Mouse (Mus musculus) midbrain, postnatal 0 days (tissue): Measurements from ENCODE around the gene P3h3. TPM values are rescaled to one million over a fixed set of nuclear protein-coding genes. Genes with fewer than 3 reads are reported as not detected.

Experiments
- ATAC-seq: fragments of 200-750 bp; cut with Nextera tagmentation; 2 replicates; pipeline ENCODE4 v1.8.0; 2017; ENCODE audit warnings: moderate number of reproducible peaks, mild to moderate bottlenecking, moderate TSS enrichment, moderate library complexity; ENCODE audit not compliant: low FRiP score
- DNase-seq: peaks from one replicate; pipeline ENCODE4 v3.0.0-alpha.2; 2015; ENCODE audit warnings: low spot score
- H3K27ac ChIP-seq: fragments of 300-500 bp; sonication (generic); 2 replicates; pipeline ENCODE4 v1.5.1; 2014; ENCODE audit warnings: low read depth, mild to moderate bottlenecking, low read length, mixed read lengths
- H3K27me3 ChIP-seq: fragments of 300-500 bp; sonication (generic); 2 replicates; pipeline ENCODE4 v1.6.1; 2014; ENCODE audit warnings: low read length, control low read depth, mixed read lengths; ENCODE audit not compliant: insufficient read depth
- H3K36me3 ChIP-seq: fragments of 300-500 bp; sonication (generic); 2 replicates; pipeline ENCODE4 v1.6.1; 2014; ENCODE audit warnings: low read length, control low read depth, mixed read lengths; ENCODE audit not compliant: insufficient read depth
- H3K4me1 ChIP-seq: fragments of 300-500 bp; sonication (generic); 2 replicates; pipeline ENCODE4 v1.6.1; 2014; ENCODE audit warnings: mild to moderate bottlenecking, control low read depth, antibody characterized with exemption, low read length, mixed read lengths; ENCODE audit not compliant: insufficient read depth
- H3K4me2 ChIP-seq: fragments of 300-500 bp; sonication (generic); 2 replicates; pipeline ENCODE4 v1.6.1; 2014; ENCODE audit warnings: low read depth, mild to moderate bottlenecking, low read length, mixed read lengths; ENCODE audit not compliant: poor library complexity, severe bottlenecking
- H3K4me3 ChIP-seq: fragments of 300-500 bp; sonication (generic); 2 replicates; pipeline ENCODE4 v1.5.1; 2014; ENCODE audit warnings: low read depth, mild to moderate bottlenecking, low read length, moderate library complexity
- H3K9ac ChIP-seq: fragments of 300-500 bp; sonication (generic); replicated peaks from 2 replicates; pipeline ENCODE4 v1.6.1; 2014; ENCODE audit warnings: mild to moderate bottlenecking, low read length, moderate library complexity, mixed read lengths; ENCODE audit not compliant: poor library complexity, severe bottlenecking
- H3K9me3 ChIP-seq: fragments of 300-500 bp; sonication (generic); 2 replicates; pipeline ENCODE4 v1.6.1; 2016; ENCODE audit warnings: low read length, control low read depth
- CTCF ChIP-seq: IDR thresholded peaks from 2 replicates; pipeline ENCODE4 v1.5.1; 2016; ENCODE audit warnings: antibody characterized with exemption, mild to moderate bottlenecking
- WGBS: fragments of 180-500 bp; shearing (Covaris S2); extraction: QIAGEN DNeasy Blood & Tissue Kit; methylation state at CpG from one replicate; pipeline ENCODE4 v1.1.7; 2014; 5-methylcytosine and 5-hydroxymethylcytosine counted together
- polyA plus RNA-seq: library from polyadenylated mRNA; unstranded; fragments of >200 nt; fragmentation: Nextera tagmentation; extraction: Ambion mirVana; gene quantifications from 2 replicates; pipeline ENCODE4 v1.2.1, GENCODE M21; 2015
- total RNA-seq: library from RNA; depleted of rRNA; stranded (reverse); fragments of >200 nt; gene quantifications from 2 replicates; pipeline ENCODE4 v1.2.3, GENCODE M21; 2014

Gene P3h3
- total and polyA plus RNA-seq, 2 experiments from 2014 or later, result 11.2 to 74.4 TPM

- H3K9ac ChIP-seq, result no peak overlapping the region
- H3K27me3 ChIP-seq, result no peaks in the 10 kb centered on the region
- DNase-seq (no peak), ATAC-seq (no peak)
- no peak overlapping the region for H3K27ac ChIP-seq
- H3K4me1 ChIP-seq, result no peaks in the 10 kb centered on the region
- H3K4me2 ChIP-seq, result no peak overlapping the region
- H3K4me3 ChIP-seq, result no peak overlapping the region
- H3K36me3 ChIP-seq, result no peaks in the 10 kb centered on the region
- 44% methylated on average over 3 of the region's 3 CpGs for WGBS
- no peak for TF ChIP-seq CTCF
- H3K9me3 ChIP-seq, result no peaks in the 10 kb centered on the region
Measured at GRCm38 (mm10) chr6:124874348-124874747, 16.8 kb upstream of the P3h3 start.

GRCm38 (mm10) chr6:124866560-124866959, 9.0 kb upstream of the P3h3 start:
- 50% methylated on average over 6 of the region's 7 CpGs for WGBS
- no peaks in the 10 kb centered on the region for H3K9me3 ChIP-seq
- H3K4me1 ChIP-seq, result peaks cover 17% of the 10 kb centered on the region
- H3K4me2 ChIP-seq, result no peak overlapping the region
- no peaks in the 10 kb centered on the region for H3K36me3 ChIP-seq
- DNase-seq (no peak), ATAC-seq (no peak)
- H3K9ac ChIP-seq, result 0 out of 2 replicates have a peak overlapping the region, but pooled peaks have one; percentile 19
- H3K4me3 ChIP-seq, result no peak overlapping the region
- no peaks in the 10 kb centered on the region for H3K27me3 ChIP-seq
- no peak for TF ChIP-seq CTCF
- H3K27ac ChIP-seq, result no peak overlapping the region

GRCm38 (mm10) chr6:124865766-124866362, 8.3 kb upstream of the P3h3 start:
- 60% methylated on average over 15 of the region's 18 CpGs for WGBS
- Histone ChIP-seq H3K4me3 (no peak overlapping the region), H3K9ac (peak overlapping the region; percentile 19; the same call in 1 of the 2 replicates), H3K4me2 (no peak overlapping the region), H3K36me3 (peaks cover 5% of the 10 kb centered on the region; the same call in 1 of the 2 replicates), H3K27ac (peak overlapping the region; percentile 97), H3K27me3 (no peaks in the 10 kb centered on the region), H3K9me3 (no peaks in the 10 kb centered on the region), H3K4me1 (peaks cover 19% of the 10 kb centered on the region)
- ATAC-seq (no peak), DNase-seq (peak; percentile 46)
- no peak for TF ChIP-seq CTCF

GRCm38 (mm10) chr6:124863658-124864298, 6.2 kb upstream of the P3h3 start, which contains the start of gene Gpr162:
Gene Gpr162 (minus strand): TSS chr6:124863983.
- DNase-seq (peak; percentile 81), ATAC-seq (peak; percentile 64)
- Histone ChIP-seq H3K4me3 (peak within 1 kb of the TSS; percentile 72), H3K9ac (peak within 1 kb of the TSS; percentile 93), H3K4me2 (peak within 1 kb of the TSS; percentile 75), H3K27me3 (no peaks in the 10 kb centered on the region), H3K36me3 (peaks cover 7% of the 10 kb centered on the region; the same call in 1 of the 2 replicates), H3K4me1 (peaks cover 27% of the 10 kb centered on the region), H3K9me3 (no peaks in the 10 kb centered on the region), H3K27ac (peak within 1 kb of the TSS; percentile 97)
- TF ChIP-seq CTCF, result peak; percentile 30
- WGBS, result under 1% methylated on average over 31 of the region's 43 CpGs

- peak overlapping the region; percentile 72 for H3K4me3 ChIP-seq
- 0% methylated on average over 13 of the region's 16 CpGs for WGBS
- peaks cover 7% of the 10 kb centered on the region; the same call in 1 of the 2 replicates for H3K36me3 ChIP-seq
- ATAC-seq, result peak; percentile 52
- no peaks in the 10 kb centered on the region for H3K27me3 ChIP-seq
- H3K9ac ChIP-seq, result peak overlapping the region; percentile 93
- peak overlapping the region; percentile 75 for H3K4me2 ChIP-seq
- peaks cover 31% of the 10 kb centered on the region for H3K4me1 ChIP-seq
- DNase-seq, result no peak
- peak; percentile 41 for TF ChIP-seq CTCF
- H3K9me3 ChIP-seq, result no peaks in the 10 kb centered on the region
- H3K27ac ChIP-seq, result peak overlapping the region; percentile 97
Measured at GRCm38 (mm10) chr6:124863125-124863657, 5.6 kb upstream of the P3h3 start.
